Mouse (Mus musculus) liver (tissue): ENCODE data around the gene Pld3.
A peak's percentile ranks its signal among the peaks of the same experiment; 100 is the strongest.

Source experiments
- DNase-seq: peaks from one replicate; pipeline ENCODE4 v3.0.0-alpha.2; 2020; ENCODE audit warnings: mixed read lengths

The Pld3 gene

DNA sequence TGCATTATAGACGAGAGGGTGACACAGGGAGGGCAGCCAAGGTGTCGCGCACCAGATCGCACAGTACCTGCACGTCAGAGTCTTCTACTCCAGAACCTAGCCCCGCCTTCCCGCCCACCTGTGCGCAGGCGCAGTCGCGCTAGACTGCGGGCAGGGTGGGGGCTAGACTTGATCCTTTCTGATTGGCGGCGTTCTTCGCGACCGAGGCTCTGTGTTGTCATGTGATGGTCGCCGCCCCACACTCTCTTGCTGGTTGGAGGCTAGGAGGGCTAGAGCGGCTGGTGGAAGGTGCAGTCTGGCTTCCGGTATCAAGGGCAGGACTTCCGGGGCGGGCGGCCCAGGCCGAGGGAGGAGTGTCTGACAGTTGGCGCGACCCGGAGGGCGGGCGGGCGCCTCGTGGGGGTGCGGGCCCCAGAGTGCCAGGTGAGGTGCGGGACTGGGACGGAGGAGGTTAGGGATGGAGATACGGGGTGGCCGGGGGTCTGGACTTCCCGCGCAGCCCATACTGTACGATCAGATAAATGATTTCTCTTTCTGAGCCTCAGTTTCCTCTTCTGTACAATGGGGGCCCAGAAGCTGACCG is at the start of gene Pld3, which contains the start of gene 2310022A10Rik:
Pld3 (minus strand) TSS at position 288 of the 583 bp plus-strand sequence.
2310022A10Rik (plus strand) TSS at position 303 of the 583 bp plus-strand sequence.
- peak; percentile 97 for DNase-seq

DNA sequence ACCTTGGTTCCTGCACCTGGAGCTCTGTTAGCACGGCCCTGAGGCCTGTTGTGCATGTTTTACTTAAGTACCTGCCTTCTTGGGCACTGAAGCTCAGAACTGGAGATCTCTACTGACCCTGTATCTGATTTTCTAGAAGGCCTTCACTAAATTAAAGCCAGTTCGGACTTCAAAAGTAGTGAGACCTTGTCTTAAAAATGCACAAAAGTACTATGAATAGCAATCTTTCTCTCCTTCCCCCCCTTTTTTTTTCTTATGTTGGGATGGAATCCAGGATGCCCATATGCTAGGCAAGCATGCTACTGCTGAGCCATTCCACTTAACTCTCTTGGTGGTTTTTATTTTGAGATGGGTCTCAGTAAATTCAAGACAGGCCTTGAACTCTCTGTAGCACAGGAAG is 49.1 kb upstream of the Pld3 start:
- no peak for DNase-seq

DNA sequence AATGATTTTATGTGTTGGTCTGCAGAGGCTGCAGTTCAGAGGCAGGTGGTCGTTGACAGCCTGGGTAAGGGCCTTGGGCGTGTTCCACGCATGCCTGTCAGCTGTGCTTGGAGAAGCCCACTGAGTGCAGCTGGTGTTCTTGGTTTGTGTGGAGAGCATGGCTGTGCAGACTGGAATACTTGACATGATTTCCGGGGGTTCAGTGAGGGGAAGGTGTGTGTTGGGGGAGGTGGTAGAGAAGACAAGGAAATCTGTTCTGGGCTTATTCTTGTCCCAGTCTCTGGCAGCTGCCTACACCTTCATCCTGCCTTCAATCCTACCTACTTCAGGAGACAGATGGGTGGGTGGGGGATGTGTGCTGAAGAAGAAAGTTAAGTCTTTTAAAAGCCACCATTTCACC is 48.6 kb upstream of the Pld3 start:
- no peak for DNase-seq

DNA sequence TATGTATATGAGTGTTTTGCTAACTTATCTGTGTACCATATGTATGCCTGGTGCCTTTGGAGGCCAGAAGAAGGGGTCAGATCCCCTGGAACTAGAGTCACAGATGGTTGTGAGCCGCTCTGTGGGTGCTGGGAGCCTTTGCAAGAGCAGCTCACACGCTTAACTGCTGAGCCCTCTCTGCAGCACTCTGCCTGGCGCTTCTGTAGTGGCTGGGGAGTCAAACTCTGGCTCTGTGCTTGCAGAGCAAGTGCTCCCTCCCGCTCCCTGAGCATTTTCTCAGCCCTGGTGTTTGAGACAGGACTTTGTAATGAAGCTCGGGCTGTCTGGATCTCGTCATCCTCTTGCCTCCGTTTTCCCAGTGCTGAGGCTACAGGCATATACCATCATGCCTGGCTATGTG is 45.0 kb upstream of the Pld3 start:
- DNase-seq: no peak

DNA sequence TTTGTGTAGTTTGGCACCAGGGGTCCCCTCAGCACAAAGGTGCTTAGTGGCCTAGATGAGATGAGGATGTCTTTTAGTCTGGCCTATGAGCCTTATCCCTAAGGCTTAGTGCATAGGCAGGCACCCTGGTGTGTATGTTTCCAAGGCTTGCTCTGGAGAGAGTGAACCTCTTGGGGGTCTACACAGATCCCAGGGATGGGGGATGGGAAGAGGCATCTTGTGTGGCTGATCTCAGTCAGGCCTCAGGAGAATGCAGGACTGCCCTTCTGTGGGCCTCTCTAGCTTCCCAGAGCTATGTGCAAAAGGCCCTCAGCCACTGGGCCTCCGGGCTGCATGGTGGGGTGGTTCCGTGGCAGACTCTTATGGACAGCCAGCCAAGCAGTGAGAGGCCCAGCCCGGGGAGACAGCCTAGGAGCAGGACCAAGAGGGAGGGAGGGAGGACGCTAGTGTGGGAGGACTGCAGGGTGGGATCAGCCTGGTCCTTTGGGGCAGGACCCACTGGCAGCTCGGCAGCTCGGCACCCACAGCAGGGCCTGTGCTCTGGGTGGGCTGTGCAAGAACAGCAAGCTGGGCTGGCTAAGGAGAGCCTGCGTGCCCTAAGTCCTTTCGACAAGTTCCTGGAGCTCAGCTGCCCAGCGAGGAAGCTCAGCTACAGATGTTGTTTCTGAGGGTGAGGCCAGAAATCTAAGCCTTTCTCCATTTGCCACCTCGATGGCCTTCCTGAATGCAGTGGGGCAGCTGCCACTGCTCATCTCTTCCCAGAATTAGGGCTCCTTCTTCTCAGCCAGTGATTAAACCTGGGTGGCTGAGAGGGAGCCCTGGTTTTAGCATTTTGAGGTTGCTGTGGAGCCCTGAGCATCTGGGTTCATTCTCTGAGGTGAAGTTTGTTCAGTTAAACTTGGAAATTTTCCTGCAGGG is 43.8 kb upstream of the Pld3 start:
- no peak for DNase-seq

DNA sequence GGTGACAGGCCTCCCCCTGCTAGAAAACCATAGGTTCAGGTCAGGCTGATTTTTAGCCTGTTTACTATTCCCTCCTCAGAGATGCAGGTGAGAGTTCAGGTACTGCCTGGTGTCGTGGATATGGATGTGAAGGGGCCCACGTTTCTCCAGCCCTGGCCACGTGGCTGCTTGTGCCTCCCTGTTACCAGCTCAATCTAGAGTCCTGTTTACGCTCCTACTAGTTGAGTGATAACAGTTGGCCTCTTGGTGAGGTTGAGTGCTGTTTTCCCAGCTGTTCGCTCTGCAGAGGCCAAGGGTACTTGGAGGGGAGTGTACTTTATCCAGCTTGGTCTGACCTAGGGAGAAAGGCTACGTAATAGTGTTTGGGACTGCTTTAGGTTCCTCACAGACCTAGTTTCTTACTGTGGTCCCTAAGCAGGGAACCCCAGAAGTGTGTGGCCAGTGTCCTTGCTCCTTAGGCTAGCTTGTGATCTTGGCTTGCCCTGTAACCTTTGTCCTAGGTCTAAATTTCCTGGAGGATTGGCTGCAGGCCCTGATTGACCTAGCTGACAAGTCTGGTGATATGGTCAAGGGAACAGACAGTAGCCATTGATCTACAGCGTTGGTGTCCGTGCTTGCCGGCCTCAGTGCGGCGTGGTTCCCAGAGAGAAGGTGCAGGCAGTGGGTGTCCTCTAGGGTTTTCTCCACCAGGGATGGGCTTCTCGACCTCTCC is 40.1 kb upstream of the Pld3 start:
- DNase-seq: peak; percentile 50

DNA sequence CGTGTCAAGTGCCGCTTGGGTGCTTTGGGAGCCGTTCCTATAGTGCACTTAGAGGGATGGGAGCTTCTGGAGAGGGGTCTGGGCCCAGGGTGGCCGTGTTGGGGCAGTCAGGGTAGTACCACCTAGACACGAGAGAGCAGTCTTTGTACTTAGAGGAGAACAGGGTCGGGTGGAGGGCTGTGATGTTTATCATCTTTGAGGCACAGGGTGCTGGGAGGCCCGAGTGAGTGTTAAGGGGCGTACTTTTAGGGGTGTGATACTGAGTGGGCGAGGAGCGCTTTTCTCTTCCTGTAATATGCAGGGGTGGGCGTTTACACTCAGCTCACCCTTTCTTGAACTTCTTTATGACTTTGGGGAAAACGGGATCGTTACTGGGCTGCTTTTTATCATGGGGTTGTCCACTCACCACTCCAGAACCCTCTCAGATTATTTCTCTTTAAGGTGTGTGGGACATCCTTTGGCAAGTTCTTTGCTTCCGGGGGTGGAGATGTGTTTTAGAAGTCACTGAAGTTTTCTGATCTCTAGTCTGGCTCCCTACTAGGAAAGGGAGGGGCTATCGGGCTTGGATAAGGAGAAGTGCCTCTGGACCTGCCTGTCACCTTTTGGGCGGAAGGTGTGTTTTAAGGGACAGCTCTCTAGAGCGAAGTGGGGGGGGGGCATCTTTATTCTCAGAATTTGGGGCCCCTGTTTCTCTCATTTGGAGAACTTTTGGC is 39.4 kb upstream of the Pld3 start:
- DNase-seq: peak; percentile 70

DNA sequence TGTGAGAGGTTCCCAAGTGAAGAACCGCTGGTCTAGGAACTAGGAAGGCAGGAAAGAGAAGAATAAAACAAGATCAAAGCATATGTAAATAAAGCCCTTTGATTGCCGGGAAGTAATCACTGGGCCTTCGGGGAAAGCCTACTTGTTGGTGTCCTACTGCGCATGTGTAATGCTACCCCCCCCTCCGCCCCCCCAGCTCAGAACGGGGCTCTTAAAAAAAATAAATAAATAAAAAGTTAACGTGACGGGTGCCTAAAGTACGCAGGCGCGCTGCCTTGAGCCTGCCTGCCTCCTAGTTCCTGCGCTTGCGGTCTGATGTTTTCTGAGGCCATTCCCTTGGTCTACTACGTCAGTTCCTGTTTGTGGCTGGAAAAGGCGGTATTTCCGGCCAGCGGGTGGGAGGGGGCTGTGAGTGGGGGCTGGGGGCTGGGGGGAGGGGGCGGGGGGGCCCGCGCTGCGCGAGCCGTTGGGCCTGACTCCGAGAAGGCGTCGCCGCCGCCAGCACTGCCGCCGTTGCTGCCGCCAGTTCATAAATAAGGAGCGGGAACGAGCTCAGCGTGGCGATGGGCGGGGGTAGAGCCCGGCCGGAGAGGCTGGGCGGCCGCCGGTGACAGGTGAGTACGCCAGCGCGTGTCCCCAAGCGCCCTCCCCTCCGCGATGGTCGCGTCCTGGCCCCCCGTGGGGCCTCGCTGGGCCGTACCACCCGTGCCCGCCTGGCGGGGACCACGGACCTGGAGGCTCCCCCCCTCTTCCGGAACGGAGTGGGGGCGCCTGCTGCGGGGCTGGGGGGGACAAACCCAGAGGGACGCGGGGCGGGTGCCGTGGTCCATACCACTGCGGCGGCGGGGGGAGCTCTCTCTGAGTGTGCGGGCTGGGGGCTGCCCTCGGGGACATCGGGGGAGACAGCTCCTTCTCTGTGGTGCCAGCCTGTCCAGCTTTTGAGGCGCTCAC is 38.5 kb upstream of the Pld3 start, which contains the start of gene Akt2:
Akt2 (plus strand) TSS at position 287 of the 951 bp plus-strand sequence.
- DNase-seq: peak; percentile 89

DNA sequence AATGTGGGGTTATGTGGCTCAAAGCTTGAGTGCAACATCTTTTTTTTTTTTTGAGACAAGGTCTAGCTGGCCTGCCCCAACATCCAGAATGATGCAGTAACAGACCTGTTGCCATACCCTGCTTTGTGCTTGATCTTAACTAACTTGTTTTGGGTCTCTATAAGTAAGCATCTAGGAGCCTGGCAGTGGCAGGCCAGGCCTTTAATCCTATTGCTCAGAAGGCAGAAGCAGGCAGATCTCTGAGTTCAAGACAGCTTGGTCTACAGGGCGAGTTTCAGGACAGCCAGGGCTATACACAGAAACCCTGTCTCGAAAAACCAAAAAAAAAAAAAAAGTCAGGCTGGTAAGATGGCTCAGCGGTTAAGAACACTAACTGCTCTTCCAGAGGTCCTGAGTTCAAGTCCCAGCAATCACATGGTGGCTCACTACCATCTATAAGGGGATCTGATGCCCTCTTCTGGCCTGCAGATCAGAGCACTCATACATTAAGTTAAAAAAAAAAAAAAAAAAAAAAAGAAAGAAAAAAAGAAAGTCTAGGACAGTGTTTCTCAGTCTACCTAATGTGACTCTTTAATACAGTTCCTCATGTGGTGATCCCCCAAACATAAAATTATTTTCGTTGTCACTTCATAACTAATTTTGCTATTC is 37.7 kb upstream of the Pld3 start:
- no peak for DNase-seq

DNA sequence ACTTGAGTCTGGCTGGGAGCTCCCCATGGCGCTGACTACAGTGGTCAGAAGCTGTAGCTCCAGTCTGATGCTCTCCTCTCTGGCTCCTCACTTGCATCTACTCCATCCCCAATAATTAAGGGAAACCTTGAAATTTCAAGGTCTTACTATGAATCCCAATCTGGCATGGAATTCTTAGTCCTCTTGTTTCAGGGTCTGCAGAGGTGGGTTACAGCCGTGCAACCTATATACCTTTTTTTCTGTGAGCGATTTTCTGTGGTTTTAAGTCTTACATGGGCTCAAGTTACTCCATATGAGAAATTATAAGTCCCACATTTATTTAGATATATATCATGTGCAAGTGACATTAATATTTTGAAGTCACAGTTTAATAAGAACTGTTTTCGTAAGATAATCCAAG is 37.1 kb upstream of the Pld3 start:
- DNase-seq: no peak

DNA sequence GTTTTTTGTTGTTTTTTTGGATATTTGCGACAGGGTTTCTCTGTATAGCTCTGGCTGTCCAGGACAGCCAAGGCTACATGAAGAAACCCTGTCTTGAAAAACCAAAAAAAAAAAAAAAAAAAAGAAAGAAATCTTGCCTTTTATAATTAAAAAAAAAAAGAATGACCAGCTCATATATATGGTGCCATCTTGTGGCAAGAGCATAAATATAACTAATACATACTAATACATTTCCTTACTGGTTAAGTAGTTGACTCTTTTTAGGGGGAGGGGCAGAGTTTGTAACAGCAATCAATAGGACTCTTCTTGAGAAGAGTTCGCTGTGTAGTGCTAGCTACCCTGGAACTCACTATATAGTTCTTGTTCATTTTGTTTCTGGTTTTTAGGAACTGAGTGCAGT is 34.7 kb upstream of the Pld3 start:
- no peak for DNase-seq

DNA sequence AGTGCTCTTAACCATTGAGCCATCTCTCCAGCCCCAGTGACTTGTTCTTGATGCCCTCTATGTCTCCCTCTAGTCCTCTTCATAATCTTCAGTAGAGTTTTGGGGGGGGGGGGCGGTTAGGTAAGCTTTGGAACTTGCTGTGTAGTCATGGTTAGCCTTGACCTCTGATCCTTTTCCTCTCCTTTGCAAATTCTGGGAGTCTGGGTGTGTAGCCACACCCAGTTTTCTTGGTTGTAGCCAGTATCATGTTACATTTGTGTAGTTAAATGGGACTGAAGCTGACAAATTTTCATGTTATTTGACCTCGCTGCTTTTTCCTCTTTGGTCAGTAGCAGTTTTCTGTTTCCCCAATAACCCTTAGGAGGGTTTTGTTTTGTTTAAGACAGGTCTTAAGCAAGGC is 33.8 kb upstream of the Pld3 start:
- no peak for DNase-seq

DNA sequence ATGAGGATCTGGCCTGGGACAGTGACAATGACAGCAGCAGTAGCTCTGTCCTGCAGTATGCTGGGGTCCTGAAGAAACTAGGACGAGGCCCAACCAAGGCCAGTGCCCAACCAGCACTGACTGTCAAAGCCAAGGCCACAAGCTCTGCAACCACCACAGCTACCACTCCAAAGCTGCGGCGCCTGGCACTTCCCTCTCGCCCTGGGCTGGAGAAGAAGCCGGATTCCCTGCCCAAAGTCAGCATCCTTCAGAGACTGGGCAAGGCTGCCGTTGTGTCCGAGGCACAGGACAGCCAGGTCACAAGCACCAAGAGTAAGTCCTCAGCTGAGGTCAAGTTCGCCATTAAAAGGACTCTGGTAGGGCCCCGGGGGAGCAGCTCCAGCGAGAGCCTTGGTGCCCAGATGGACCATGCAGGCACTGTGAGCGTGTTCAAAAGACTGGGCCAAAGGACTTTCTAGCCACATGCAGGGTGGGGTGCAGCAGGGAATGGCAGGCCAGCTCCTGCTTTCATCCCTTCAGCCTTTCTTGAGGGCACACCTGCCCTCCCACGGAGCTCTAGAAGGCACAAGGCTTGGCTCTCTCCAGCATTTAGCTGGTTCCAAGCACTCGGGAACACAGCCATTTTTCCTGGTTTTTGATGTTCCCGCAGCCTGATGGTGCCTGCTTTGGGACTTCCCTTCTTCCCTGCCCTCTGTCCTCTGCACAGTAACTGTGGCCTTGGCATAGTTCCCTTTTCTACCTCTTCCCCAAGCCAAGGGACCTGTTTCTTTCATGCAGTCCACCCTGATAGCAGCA is 27.6 kb upstream of the Pld3 start:
- DNase-seq: no peak

DNA sequence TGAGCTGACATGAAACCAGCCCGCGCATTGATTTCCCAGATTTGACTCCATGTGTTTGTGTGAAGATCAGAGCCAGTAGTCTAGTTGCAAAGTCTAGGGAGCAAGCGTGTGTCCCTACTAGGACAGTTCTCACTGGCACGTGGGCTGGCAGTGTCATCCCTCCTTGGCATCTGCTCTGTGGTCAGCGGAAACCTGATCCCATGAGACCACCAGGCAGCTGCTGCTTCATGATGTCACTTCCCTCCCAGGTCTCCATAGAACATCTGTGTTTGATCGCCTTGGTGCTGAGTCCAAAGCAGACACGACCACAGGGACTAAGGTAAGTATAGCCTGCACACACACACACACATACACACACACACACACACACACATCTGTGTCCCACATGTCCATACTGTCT is 25.4 kb upstream of the Pld3 start:
- DNase-seq: no peak

DNA sequence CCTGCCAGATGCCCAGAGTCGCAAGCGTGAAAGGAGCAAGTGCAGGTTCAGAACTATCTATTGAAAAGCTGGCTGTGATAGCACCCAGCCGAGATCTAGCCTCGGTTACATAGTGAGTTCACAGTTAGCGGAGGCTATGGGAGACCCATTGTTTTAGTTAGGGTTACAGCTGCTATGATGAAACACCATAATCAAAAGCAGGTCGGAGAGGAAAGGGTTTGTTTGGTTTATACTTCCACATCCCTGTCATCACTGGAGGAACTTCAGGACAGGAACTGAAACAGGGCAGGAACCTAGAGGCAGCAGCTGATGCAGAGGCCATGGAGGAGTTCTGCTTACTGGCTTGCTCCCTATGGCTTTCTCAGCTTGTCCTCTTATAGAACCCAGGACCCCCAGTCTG is 24.6 kb upstream of the Pld3 start:
- DNase-seq: no peak

DNA sequence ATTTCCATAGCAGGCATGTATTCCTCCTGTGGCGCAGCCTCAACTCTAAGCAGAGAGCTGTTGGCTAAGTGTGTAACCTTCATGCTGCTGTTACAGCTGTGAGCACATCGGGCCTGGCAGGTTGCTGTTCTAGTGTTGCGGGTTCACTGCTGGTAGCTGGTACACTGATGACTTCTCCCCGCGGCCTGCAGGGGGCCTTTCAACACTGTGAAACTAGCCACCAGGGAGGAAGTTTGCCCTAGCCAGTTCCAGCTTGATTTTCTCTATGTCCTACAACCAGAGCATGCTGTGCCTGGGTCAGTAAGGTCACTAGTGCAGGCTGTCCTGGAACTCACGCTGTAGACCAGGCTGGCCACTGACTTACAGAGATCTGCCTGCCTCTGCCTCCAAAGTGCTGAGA is 23.9 kb upstream of the Pld3 start:
- peak; percentile 52 for DNase-seq

DNA sequence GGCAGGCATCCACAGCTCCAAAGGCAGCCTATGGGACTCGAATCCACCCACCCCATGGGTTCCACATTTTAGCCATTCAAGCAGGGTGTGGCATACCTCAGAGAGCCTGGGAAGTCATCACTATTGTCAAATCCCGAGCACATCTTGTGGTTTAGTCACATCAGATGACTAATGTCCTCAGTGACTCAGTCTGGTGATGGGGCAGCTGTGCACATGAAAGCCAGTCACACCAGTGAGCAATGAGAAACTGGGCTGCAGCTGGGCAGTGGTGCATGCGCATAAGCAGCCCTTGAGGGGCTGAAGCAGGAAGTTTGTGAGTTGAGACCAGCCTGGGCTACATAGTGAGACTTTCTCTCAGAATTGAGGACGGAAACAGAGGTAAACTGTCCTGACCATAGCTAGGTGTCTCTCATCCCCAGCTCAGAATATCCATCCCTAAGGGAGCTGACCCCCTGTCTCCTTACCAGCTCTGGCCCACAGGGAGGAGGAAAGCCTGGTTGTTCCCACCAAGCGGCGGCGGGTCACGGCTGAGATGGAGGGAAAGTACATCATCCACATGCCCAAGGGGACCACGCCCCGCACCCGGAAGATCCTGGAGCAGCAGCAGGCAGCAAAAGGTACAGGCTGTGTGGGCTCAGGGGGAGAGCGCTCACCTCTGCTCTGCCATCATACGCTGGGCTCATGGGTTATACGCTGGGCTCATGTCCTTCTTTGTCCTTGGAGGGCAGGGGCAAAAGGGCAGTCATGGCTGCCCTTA is 21.3 kb upstream of the Pld3 start:
- no peak for DNase-seq

DNA sequence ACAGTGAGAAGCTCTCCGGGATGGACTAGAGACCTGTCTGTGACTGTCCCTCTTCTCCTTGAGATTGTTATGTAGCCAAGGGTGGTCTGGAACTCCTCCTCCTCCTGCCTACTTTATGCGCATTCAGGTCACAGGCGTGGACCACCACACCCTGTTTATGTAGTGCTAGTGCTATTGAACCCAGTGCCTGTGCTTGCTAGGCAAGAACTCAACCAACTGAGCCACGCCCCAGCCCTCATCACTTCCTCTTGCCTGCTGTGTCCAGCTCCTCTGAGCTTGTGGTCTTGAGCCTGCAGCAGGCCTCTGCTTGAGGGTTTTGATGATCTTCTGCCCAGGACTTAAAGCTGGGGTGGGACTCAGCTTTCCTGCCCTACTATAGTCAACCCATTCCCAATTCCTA is 19.1 kb upstream of the Pld3 start:
- no peak for DNase-seq

DNA sequence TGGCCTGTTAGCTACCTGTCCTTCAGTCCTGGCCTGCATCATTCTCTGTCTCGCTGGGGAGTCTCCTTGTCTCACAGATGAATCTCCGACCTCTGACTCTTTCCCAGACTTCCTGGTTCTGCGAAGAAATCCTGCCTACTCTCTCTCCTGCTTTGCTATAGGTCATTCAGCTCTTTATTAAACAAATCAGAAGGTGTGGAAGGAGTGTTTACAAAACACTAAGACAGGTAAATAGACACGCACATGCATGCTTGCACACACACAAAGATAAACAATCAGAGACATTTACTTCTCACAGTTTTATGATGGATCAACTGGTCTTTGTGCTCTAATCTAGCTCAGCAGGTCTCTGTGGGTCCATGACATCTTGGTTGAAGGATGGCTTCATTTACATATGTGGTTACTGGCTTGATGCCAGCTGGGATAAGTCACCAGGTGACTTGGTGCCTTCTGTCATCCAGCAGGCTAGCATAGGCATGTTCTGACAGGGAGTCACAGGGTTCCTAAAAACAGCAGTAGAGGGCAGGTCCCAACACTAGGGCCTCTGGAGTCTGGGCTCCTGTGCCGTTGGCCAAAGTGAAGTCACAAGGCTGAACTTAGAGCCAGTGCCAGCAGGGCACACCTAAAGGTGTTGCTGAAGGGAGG is 16.7 kb upstream of the Pld3 start:
- DNase-seq: no peak
